Mouse (Mus musculus) regulatory T cell (primary cell): ENCODE measurements around the gene Zfp420.
"Not testable (repeated sequence)": the region's sequence is repeated elsewhere in the genome, so short reads cannot be mapped to it uniquely, and the experiment has no call there.

ENCODE experiments used
- in situ Hi-C: fragments of 300-600 bp; cut with MboI, MseI; formaldehyde crosslinking; loops from one replicate; pipeline ENCODE4 v1.15.1; 2025; ENCODE audit warnings: high pct_unique_total_duplicates

Zfp420 gene

DNA sequence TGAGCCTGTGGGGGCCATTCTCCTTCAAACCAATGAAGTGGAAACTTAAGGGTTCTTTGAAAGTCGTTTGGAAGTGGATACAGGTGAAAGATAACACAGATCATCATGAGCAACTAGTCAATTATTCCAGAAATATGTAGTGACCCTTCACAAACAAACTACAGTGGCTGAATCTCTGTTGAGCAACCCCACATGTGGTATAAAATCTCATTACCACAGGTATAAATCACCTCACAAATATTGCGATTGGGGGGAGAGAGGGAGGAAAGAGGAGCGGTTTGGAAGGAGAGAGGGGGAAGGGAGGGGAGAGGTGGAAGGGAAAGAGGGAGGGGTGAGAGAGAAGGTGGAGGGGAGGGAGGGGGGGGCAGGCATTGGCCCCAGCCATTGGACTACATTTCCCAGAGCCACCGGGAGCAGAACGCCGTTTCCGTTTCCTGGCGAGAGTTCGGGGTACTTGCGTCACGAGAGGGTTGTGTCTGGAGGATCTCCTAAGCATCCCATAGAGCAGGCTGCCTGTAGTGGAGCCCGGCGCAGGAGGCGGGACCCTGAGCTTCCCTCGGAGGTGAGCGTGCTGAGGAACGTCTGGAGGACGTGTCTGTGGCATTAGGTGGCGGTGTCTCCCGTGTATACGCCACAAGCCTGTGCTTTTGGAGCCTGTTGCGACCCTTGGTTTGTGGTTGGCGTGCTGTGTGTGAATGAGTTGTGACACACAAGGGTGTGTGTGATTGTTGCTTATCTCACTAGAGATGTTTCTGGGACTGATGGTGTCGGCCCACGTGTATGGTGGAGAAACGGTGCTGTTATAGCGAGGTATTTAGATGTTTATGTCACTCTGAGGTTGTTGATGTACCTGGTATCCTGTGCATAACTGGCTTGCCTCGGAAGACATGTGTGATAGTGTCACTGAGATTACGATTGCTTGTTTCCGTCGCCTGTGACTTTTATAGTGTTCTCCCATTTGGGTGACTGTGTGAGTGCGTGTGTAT lies at the start of gene Zfp420:
Gene Zfp420 (plus strand): TSS at position 448 of the 986 bp plus-strand sequence.
- in situ Hi-C loops = loop anchor here (5.0 to 10.0 kb wide), 2 partner anchors 45 to 92 kb away; partner anchors contain the start of genes Zfp27, Zfp383 and Zfp74

DNA sequence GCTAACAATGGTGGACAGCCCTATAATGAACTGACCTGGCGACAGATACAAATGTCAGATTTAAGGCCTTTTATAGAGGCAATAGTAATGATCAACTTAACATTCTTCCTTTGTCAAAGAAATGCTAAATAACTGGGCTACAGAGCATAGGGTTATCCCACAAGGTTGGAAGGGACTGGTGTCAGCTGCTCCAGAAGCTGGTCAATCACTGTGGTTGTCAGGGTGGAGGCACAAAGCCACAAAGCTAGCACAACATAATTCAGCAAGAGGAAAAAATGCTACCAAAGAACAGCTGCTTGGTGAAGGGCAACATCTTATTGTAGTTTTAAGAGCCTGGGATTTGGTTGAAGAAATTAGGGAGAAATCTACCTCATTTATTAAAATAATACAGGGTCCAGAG lies 47.5 kb upstream of the Zfp420 start:
- in situ Hi-C loops = loop anchor here (5.0 kb wide), 1 partner anchor 45 kb away; the partner anchor contains the start of gene Zfp84

DNA sequence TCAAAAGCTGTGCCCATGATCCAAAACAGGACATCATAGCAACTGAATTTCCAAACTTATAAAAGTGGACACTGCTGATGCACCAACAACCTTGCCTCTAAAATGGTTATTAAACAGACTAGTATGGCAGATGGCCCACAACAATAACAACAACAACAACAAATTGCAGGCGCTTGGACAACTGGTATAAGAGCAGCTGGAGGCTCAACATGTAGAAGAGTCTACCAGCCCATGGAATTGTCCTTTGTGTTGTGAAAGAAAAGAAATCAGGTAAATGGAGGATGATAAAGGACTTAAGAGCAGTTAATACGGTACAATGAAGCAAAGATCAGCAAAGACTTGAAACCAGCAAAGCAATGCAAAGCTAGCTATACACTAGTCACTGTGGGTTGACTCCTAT lies 45.4 kb upstream of the Zfp420 start:
- in situ Hi-C loops = loop anchor here (5.0 kb wide), 1 partner anchor 47 kb away; the partner anchor contains the start of gene Zfp84

DNA sequence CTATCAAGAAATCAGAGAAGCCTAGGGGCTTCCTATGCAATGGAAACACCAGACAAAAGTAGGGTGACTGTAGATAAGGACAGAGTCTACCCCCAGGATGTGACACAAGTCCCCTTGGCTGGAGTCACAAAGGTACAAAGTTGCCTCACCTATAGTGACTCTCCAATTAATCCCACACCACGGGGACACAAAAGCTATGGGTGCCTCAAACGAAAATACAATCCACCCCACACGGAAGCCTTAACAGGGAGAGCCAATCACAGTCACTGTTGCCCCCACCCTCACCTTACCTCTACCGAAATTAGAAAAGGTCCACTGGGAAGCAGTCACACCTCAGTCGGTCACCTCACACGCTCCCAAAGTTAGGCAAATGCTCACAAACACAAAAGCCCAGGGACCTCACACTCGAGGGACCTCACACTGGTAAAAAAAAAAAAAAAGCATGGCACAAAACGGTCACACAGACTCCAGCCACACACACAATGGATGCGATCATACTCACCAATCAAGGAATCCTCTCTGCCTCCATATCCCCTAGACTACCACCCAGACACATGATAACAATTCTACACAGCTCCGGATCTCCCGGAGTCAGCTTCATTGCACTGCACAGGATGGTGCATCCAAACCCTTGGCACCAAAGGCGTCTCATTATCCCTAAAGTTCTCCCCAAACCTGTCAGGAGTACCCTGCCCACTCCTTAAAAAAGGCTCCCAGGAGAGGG lies 44.6 kb upstream of the Zfp420 start:
- in situ Hi-C loops = no loop called here

DNA sequence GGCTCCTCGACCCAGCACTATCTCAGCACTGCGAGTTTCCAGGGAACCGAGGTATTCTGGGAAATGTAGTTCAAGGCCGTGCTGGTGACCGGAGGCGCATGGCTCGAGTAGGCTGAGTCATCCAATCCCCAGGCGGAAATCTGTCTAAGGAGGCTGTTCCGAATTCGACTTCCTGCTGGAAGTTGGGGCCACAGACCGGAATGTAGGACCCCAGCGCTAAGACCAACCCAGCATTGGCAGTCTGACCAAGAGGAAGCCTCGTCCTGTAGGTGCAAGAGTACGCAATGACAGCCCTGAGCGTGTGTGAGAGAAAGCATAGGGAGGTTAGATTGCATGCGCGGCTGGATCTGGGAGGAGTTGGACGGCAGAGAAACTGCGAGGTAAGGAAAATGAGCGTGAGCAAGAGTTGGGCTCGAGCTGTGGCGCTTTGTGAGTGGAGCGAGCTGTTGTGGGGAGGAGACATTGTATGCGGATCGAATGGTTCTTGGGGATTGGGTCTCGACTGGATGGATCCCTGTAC lies 43.8 kb upstream of the Zfp420 start, which contains the start of gene Zfp790:
Gene Zfp790 (plus strand): TSS at position 205 of the 520 bp plus-strand sequence.
- in situ Hi-C loops = no loop called here

DNA sequence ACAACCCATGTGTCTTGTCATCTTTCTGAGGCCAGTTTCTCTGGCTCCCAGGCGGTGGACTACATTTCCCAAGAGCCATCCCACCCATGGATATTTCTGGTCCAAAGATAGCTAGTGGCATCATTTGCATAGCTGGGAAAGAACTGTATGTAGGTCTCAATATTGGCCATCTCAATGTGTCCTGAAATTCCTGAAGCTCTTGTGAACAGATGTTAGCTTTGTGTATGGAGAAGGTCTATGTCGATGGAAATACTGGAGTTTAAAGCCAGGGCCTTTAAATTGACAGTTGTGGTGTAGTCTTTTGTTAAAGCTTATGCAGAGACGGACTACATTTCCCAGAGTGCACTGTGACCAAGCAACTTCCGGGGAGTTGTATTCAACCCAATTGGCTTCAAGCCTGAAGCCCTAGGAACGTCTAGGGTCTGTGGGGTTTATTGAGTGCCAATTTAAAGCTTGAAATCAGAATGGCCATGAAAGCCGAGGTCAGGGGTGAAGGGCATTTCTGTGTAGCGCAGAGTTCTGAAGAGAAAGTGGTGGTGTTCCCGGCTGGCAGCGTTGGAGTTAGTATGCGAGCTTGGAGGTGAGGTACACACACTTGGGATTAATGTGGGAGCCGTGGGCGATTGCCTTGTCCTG lies 41.0 kb upstream of the Zfp420 start:
- in situ Hi-C loops = no loop called here

DNA sequence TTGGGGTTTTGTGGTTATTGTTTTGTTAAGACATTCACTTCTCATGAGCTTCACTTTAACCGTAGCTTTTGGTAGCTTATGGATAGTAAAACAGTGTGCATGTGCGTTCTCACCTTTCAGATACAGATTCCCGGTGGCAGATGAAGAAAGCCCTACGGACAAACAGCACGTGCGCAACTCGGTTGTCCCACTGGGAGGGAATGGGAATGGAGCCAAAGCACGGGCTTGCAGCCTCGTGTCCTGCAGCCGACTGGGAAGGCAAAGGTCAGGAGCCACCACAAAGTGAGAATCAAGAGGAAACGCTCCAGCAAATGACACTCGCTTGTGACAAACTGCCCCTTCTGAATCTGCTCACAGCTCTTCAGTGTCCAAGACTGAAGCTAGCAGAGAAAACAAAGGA lies 31.8 kb upstream of the Zfp420 start:
- in situ Hi-C loops = no loop called here

DNA sequence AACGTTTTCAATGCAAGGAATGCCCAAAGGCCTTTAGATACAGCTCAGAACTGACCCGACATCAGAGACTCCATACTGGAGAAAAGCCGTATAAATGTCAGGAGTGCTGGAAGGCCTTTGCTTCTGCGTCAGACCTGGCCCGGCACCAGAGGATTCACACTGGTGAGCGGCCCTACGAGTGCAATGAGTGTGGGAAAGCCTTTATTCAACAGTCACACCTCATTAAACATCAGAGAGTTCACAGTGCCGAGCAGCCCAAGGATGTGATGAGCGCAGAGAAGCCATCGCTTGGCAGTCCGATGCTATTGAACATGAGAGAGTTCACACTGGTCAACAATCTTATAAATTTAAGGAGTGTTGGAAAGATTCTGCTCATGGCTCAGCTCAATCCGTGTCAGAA lies 30.0 kb upstream of the Zfp420 start:
- in situ Hi-C loops = no loop called here

DNA sequence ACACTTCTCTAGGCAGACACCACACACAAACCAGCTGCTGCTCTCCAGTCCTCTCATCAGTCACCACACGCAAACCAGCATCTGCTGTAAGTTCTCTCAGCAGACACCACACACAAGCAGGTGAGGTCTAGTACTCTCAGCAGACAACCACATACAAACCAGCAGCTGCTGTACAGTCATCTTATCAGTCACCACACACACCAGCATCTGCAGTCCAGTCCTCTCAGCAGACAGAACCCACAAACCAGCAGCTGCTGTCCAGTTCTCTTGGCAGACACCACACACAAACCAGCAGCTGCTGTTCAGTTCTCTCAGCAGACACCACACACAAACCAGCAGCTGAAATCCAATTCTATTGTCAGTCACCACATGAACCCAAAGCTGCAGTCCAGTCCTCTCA lies 23.0 kb upstream of the Zfp420 start:
- in situ Hi-C loops = no loop called here

DNA sequence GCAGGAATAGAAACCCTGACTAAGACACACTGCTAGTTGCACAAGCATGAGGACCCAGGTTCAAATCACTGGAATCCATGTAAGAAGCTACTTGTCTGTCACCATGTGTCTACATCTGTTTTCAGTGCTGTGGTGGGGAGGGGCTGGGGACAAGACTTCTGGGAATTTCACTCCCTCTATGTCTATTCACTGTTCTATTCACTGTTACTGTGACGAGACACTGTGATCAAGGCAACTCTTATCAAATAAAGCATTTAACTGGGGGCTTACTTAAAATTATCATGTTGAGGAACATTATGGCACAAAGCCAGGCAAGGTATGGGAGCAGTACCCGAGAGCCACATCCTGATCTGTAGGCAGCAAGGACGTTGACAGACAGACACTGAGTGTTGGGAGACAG lies 20.5 kb upstream of the Zfp420 start:
- in situ Hi-C loops = no loop called here

DNA sequence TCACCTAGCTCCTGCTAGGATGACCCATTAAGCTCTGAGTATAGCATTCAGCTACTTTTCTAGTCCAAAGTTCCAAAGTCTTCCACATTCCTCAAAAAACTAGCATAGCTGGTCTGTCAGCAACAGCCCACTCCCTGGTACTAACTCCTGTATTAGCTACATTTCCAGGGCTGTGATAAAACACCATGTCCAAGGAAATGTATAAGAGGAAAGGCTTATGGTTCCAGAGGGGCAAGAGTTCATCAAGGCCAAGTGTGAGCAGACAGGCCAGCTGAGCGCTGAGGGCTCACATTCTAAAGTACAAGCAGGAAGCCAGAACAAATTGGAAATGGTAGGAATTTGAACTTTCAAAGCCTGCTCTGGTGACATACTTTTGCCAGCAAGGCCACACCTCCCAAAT lies 17.7 kb upstream of the Zfp420 start:
- in situ Hi-C loops = no loop called here

DNA sequence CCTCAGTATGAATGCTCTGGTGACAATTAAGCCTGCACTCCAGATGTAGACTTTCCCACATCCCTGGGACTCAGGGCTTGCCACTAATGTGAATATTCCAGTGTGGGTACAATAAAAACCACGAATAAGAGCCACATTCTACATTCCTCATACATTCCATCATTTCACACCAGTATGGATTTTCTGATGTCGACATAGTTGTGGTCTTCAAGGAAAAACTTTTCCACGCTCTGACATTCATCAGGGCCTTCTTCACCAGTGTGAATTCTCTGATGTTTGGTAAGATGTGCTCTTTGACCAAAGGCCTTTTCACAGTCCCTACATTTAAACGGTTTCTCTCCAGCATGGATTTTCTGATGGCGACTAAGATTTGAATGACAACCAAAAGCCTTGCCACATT lies 15.2 kb upstream of the Zfp420 start:
- in situ Hi-C loops = no loop called here

DNA sequence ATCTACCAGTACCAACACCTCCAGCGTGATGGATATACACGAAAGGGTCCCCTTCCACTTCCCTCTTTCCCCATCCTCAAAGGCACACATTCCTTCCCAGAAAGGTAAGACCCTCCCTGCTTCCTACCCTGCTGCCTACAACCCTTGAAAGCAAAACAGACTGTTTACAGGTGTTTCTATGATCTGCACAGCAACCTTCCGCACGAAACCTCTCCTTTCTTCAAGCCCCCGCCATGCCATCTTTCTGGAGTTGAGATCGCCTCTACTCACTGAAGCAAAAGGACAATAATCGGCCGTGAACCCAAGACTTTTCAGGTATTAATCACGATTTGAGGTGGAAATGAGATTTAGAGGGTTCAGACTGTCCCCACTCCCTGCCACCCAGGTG lies 7.0 kb upstream of the Zfp420 start:
- in situ Hi-C loops = loop anchor here (10.0 kb wide), 1 partner anchor 52 kb away; the partner anchor contains the start of genes Zfp27 and Zfp383

DNA sequence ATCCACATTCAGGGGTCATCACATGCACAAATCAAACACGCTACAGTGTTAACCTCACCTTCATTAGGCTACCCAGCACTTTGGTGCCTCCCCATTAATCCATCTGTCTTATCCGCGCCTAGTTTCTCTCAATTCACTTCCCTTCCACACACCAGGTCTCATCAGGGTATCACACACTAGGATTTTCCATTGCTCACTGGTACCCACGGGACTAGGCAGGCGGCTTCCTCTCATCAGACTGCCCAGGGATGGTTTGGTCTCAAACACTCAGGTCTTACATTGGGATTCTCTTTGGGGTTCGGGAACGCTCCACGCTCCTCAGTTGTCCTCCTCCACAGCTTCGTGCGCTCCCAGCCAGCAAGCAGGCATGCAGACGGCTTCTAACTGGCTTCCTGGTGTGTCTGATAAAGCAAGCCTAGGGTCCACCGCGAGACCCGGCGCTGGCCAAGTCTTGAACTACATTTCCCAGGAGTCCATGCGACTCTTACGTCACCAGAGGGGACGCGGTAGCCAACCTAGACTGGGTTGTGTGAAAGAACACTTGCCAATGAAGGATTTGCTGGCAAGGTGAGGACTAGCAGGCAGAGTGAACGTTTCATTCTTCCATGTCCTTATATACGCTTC lies 6.4 kb upstream of the Zfp420 start, which contains the start of gene Zfp940:
Gene Zfp940 (minus strand): TSS at position 451 of the 624 bp plus-strand sequence.
- in situ Hi-C loops = loop anchor here (10.0 kb wide), 1 partner anchor 51 kb away; the partner anchor contains the start of genes Zfp27 and Zfp383

DNA sequence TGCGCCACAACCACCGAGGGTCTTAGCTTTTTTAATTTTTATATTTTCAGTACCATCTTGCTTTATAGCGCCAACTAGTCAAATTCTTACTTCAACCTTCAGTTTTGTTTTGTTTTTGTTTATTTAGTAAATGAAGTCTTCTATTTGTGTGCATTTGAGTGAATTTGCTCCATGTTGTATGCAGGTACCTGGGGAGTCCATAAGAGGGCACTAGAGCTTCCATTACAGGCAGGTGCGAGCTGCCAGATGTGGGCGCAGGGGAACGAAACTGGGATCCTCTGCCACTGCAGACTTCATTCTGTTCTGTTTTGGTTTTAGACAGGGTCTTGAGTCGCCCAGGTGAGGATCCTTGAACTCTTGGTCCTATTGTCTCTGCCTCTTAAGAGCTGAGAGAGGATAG lies 1.9 kb downstream of the Zfp420 start:
- in situ Hi-C loops = loop anchor here (5.0 kb wide), 1 partner anchor 91 kb away; the partner anchor contains the start of gene Zfp74

DNA sequence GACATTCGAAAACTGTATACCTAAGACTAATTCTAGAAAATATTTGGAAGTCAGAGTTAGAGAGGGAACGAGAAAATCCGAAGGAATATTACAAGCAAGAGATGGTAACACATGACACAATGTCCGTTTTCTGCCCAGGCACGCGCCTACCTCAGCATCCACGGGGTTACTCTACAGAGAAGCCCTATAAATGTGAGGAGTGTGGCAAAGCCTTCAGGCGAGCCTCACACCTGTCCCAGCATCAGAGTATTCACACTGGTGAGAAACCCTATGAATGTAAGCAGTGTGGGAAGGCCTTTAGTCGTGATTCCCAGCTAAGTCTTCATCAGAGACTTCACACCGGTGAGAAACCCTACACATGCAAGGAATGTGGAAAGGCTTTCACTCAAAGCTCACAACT lies 14.5 kb downstream of the Zfp420 start:
- in situ Hi-C loops = no loop called here

DNA sequence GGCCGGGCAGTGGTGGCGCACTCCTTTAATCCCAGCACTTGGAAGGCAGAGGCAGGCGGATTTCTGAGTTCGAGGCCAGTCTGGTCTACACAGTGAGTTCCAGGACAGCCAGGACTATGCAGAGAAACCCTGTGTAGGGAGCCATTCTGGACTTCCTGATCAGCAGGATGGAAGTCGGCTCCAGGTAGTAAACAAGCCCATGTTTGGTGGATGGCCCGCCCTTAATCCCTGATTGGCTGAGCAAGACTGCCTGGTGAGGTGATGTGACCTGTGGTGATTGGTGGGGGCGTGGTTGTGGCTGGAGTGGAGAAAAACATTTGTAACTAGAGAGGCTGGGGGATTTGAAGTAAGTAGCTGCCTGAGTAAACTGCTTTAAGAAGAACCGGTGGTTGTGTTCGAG lies 17.8 kb downstream of the Zfp420 start:
- in situ Hi-C loops = not testable (repeated sequence)

DNA sequence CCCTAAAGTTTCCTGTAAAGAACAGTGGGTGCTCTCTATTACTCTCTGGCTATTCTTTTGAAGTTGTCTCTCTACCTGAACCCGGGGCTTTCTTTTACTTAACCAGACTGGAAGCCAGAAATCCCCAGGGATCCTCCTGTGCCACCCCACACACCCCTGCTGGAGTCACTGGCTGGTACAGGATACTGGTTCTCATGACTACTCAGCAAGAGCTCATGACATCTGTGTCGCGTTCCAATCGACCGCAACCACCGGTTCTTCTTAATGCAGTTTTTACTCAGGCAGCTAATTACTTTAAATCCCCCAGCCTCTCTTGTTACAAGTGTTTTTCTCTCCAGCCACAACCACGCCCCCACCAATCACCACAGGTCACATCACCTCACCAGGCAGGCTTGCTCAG lies 20.3 kb downstream of the Zfp420 start:
- in situ Hi-C loops = no loop called here

DNA sequence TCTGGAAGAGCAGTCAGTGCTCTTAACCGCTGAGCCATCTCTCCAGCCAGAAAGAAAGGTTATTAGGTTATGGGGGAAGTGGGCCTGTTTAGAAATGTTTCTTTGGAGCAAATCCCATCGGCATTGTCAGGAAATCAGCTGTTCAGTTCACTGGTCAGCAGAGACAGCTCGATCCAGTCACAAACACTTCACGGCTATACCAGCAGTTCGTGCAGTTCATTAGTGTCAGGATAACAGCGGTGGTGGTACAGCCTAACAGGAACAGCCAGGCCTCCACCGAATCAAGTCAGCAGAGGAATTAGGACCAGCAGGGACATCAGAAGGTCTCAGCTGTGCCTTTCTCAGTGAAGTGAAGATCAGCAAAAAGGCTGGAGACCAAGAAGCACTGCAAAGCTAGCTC lies 21.1 kb downstream of the Zfp420 start:
- in situ Hi-C loops = no loop called here

DNA sequence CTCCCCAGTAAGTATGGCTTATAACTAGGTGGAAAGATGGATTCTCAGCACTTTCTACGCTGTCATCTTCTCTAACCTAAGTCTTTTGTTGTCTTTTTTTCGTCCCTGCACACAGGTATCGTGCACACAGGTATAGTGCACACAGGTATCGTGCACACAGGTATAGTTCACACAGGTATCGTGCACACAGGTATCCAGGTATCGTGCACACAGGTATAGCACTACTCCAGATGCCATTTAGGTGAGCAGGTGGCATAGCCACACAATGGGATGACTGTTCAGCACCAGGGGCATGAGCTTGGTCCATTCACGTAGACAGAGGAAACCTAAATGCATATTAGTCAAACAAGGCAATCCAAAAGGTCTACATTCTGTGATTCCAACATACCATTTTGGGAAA lies 30.7 kb downstream of the Zfp420 start:
- in situ Hi-C loops = no loop called here

DNA sequence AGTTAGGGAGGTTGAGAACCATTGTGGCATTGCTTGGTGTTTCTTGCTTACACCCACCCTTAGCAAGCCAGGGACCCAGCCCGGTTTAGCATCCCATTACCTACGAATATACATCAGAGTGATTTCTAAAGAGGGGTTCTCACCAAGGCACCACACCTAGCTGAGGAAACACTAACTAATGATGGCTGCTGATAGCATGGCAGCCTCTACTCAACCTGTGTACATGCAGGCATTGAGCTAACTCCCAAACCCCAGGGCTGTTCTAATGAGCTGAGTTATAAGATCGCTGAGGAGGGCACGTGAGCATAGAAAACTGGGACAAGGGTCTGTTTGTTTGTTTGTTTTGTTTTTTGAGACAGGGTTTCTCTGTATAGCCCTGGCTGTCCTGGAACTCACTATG lies 33.0 kb downstream of the Zfp420 start:
- in situ Hi-C loops = no loop called here
